Mouse (Mus musculus) intestine, embryonic 14.5 days (tissue): Measurements from ENCODE around the gene Uimc1. TPM values are rescaled to one million over a fixed set of nuclear protein-coding genes. Genes with fewer than 3 reads are reported as not detected.

Experiments used
- ATAC-seq: fragments of 200-750 bp; cut with Nextera tagmentation; replicated peaks from 2 replicates; pipeline ENCODE4 v1.8.0; 2017; ENCODE audit warnings: low read depth, moderate number of reproducible peaks, moderate TSS enrichment, moderate library complexity; ENCODE audit not compliant: low FRiP score, low TSS enrichment
- DNase-seq: peaks from one replicate; pipeline ENCODE4 v3.0.0-alpha.2; 2018; ENCODE audit warnings: low spot score
- H3K27ac ChIP-seq: fragments of 300-500 bp; sonication (generic); 2 replicates; pipeline ENCODE4 v1.5.1; 2014; ENCODE audit warnings: low read depth, mild to moderate bottlenecking, control low read depth
- H3K27me3 ChIP-seq: fragments of 300-500 bp; sonication (generic); replicated peaks from 2 replicates; pipeline ENCODE4 v1.6.1; 2014; ENCODE audit warnings: low read length, control low read depth; ENCODE audit not compliant: control insufficient read depth, insufficient read depth
- H3K36me3 ChIP-seq: fragments of 300-500 bp; sonication (generic); 2 replicates; pipeline ENCODE4 v1.6.1; 2014; ENCODE audit warnings: low read length, control low read depth; ENCODE audit not compliant: control insufficient read depth, insufficient read depth
- H3K4me1 ChIP-seq: fragments of 300-500 bp; sonication (generic); replicated peaks from 2 replicates; pipeline ENCODE4 v1.6.1; 2014; ENCODE audit warnings: low read length, control low read depth, mixed read lengths; ENCODE audit not compliant: control insufficient read depth, insufficient read depth
- H3K4me2 ChIP-seq: fragments of 300-500 bp; sonication (generic); 2 replicates; pipeline ENCODE4 v1.6.1; 2014; ENCODE audit warnings: low read length
- H3K4me3 ChIP-seq: fragments of 300-500 bp; sonication (generic); 2 replicates; pipeline ENCODE4 v1.5.1; 2014; ENCODE audit warnings: low read depth, low read length, control low read depth, mixed read lengths
- H3K9ac ChIP-seq: fragments of 300-500 bp; sonication (generic); 2 replicates; pipeline ENCODE4 v1.6.1; 2014; ENCODE audit warnings: mild to moderate bottlenecking, low read length
- H3K9me3 ChIP-seq: fragments of 300-500 bp; sonication (generic); 2 replicates; pipeline ENCODE4 v1.6.1; 2016; ENCODE audit warnings: low read length, control low read depth; ENCODE audit not compliant: control insufficient read depth
- WGBS: fragments of 180-500 bp; shearing (Covaris S2); extraction: QIAGEN DNeasy Blood & Tissue Kit; methylation state at CpG from one replicate; pipeline ENCODE4 v1.1.7; 2014; 5-methylcytosine and 5-hydroxymethylcytosine counted together
- polyA plus RNA-seq: library from polyadenylated mRNA; unstranded; fragments of >200 nt; fragmentation: Nextera tagmentation; extraction: Ambion mirVana; gene quantifications from 2 replicates; pipeline ENCODE4 v1.2.1, GENCODE M21; 2014

The Uimc1 gene
- polyA plus RNA-seq, 1 experiment from 2014 or later, result 23.8 TPM

DNA sequence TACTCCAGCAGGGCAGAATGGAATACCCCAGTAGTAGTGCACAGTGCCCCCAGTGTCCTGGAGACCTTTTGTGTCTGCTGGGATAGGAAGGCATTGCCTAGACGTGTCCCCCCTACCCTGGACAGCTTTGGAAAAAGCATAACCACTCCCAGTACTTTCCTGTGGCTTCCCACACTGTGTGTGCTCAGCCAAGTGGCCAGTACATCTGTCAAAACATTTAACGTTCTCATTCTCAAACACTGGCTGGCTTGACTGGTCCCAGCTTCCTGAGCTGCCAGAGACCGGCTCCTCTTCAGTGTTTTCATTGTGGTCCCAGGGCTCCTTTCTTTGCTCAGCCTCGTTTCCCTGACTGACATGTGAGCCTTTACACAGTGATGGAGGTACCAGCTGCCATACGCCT lies 24.5 kb downstream of the Uimc1 start:
- Histone ChIP-seq H3K4me1 (no peaks in the 10 kb centered on the region), H3K9me3 (no peaks in the 10 kb centered on the region), H3K27me3 (no peaks in the 10 kb centered on the region), H3K36me3 (peaks cover 38% of the 10 kb centered on the region), H3K4me3 (no peak overlapping the region), H3K27ac (no peak overlapping the region), H3K4me2 (no peak overlapping the region), H3K9ac (no peak overlapping the region)
- no peak for DNase-seq
- no peak for ATAC-seq
- 58% methylated on average over 5 of the region's 5 CpGs for WGBS

DNA sequence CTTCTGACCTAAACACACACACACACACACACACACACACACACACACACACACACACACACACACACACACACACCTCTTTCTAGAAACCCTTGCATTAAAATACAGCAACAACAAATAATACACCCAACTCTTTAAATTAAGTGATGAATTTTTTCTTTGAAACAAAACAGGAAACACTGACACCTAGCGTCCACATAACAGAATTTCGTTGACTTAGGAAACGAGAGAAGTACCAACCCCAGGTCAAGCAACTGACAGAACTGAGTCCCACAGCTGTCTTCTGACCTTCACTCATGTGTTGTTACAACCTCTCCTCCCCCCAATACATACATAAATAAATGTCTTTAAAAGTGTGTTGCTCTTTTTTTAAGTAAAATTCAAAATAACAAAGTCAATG lies 28.8 kb downstream of the Uimc1 start:
- Histone ChIP-seq H3K4me3 (no peak overlapping the region), H3K4me2 (no peak overlapping the region), H3K9ac (no peak overlapping the region), H3K4me1 (no peaks in the 10 kb centered on the region), H3K27me3 (no peaks in the 10 kb centered on the region), H3K9me3 (no peaks in the 10 kb centered on the region), H3K27ac (no peak overlapping the region), H3K36me3 (peaks cover 27% of the 10 kb centered on the region)
- 6% methylated on average over 3 of the region's 3 CpGs for WGBS
- DNase-seq (no peak), ATAC-seq (no peak)

DNA sequence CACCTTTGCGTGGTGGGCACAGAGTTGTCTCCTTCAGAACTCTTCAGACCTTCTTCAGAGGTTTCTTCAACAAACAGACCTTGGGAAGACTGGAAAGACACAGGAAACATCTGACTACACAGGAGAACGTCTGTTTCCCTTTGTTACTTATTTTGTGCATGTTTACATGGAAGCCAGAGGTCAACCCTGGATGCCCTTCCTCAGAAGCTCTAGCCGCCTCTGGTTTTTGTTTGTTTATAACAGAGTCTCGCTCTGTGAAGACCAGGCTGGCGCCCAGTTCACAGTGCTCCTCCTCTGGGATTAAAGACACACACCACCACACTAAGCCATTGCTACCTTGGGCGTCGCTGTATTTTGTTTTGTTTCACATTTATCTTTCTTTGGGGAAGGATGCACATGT lies 30.4 kb downstream of the Uimc1 start:
- ATAC-seq, result no peak
- Histone ChIP-seq H3K27me3 (no peaks in the 10 kb centered on the region), H3K4me3 (no peak overlapping the region), H3K36me3 (peaks cover 12% of the 10 kb centered on the region; the same call in 1 of the 2 replicates), H3K9ac (no peak overlapping the region), H3K4me2 (no peak overlapping the region), H3K4me1 (no peaks in the 10 kb centered on the region), H3K27ac (no peak overlapping the region; the same call in 1 of the 2 replicates), H3K9me3 (no peaks in the 10 kb centered on the region)
- no peak for DNase-seq
- 34% methylated on average over 7 of the region's 7 CpGs for WGBS

DNA sequence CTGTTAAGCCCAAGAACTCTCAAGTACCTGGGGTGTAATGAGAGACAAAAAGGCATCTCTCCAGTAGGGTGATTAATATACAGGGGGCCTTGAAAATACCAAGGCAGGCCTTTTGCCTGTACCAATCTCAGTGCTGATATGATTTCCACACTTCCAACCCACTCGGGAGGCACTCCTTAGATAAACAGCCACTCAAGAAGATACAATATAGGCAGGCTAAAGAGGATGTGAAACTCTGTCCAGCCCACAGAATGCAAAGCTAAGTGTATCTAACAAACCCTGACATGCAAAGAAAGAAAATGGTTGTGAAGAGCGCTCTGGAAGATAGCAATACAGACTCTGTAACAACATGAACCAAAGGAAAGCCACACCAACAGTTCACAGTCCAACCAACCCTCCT lies 36.8 kb downstream of the Uimc1 start:
- ATAC-seq (no peak), DNase-seq (no peak)
- no peaks in the 10 kb centered on the region for H3K27me3 ChIP-seq
- H3K4me2 ChIP-seq, result no peak overlapping the region
- no peak overlapping the region for H3K4me3 ChIP-seq
- peaks cover 4% of the 10 kb centered on the region; the same call in 1 of the 2 replicates for H3K36me3 ChIP-seq
- H3K9ac ChIP-seq, result no peak overlapping the region
- H3K9me3 ChIP-seq, result no peaks in the 10 kb centered on the region
- H3K4me1 ChIP-seq, result no peaks in the 10 kb centered on the region
- H3K27ac ChIP-seq, result no peak overlapping the region
- 79% methylated on average over 2 of the region's 2 CpGs for WGBS

DNA sequence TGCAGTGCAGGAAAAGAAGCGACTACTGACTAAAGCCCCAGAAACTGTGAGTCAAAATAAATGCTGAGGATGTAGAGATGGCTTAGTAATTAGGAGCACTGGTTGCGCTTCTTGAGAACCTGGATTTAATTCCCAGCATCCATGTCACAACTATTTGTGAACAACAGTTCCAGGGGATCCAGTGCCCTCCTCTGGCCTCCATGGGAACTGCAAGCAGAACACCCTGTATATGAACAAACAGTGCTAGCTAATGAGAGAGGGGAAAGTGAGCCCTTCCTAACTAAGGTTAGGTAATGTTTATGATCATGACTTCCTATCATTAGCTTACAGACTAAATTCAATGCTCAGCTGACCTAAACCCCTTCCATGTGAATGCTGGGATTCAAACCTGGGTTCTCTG lies 42.1 kb downstream of the Uimc1 start:
- no peaks in the 10 kb centered on the region for H3K9me3 ChIP-seq
- no peak overlapping the region for H3K27ac ChIP-seq
- H3K27me3 ChIP-seq, result no peaks in the 10 kb centered on the region
- no peak overlapping the region for H3K4me2 ChIP-seq
- no peak overlapping the region for H3K9ac ChIP-seq
- no peak for ATAC-seq
- 94% methylated on average over 2 of the region's 2 CpGs for WGBS
- H3K4me1 ChIP-seq, result no peaks in the 10 kb centered on the region
- H3K36me3 ChIP-seq, result peaks cover 18% of the 10 kb centered on the region
- DNase-seq, result no peak
- H3K4me3 ChIP-seq, result no peak overlapping the region

DNA sequence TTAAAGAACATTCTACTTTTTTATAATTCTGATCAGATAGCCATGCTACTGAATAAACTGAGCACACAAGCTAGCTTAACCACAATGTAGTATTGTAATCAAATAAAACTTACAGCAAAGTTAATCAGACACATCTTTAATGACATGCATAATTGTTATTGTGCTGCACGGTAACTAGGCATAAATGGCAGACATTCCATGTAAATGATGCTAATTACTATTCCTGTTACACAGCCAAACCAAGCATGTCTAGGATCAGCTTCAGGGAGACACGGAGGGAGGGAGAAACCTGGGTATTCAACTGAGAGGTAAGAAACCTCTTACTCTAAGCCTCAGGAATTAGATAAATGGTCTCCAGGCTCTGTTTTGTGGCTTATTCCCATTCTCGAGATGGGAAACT lies 52.4 kb downstream of the Uimc1 start:
- Histone ChIP-seq H3K9ac (no peak overlapping the region), H3K36me3 (peaks cover 13% of the 10 kb centered on the region), H3K9me3 (no peaks in the 10 kb centered on the region), H3K4me2 (no peak overlapping the region), H3K4me1 (no peaks in the 10 kb centered on the region), H3K4me3 (no peak overlapping the region), H3K27me3 (no peaks in the 10 kb centered on the region), H3K27ac (no peak overlapping the region)
- ATAC-seq (no peak), DNase-seq (no peak)
- WGBS, result 84% methylated on average over 3 of the region's 3 CpGs

DNA sequence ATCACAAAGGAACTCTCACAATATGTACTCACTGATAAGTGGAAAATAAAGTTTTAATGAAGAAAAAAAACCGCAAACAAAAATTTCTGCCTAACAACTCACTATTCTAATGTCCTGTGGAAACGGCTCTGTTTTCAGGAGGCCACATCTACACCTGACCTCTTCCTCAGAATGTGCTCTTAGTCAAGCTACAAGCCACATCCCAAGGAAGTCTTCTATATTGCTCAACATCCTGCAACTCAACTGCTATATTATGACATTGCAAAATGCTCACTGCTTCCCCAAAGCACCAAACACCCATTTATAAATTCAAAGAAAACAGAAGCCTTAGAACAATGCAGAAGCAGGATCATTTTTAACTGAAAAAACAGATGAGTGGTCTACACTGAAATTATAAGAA lies 60.1 kb downstream of the Uimc1 start:
- H3K27me3 ChIP-seq, result no peaks in the 10 kb centered on the region
- no peaks in the 10 kb centered on the region for H3K4me1 ChIP-seq
- no peak overlapping the region for H3K4me3 ChIP-seq
- no peak overlapping the region for H3K27ac ChIP-seq
- no peak overlapping the region for H3K4me2 ChIP-seq
- no peak for DNase-seq
- no peaks in the 10 kb centered on the region for H3K9me3 ChIP-seq
- WGBS, result 92% methylated on average over 2 of the region's 2 CpGs
- no peak for ATAC-seq
- peaks cover 9% of the 10 kb centered on the region for H3K36me3 ChIP-seq
- no peak overlapping the region for H3K9ac ChIP-seq

DNA sequence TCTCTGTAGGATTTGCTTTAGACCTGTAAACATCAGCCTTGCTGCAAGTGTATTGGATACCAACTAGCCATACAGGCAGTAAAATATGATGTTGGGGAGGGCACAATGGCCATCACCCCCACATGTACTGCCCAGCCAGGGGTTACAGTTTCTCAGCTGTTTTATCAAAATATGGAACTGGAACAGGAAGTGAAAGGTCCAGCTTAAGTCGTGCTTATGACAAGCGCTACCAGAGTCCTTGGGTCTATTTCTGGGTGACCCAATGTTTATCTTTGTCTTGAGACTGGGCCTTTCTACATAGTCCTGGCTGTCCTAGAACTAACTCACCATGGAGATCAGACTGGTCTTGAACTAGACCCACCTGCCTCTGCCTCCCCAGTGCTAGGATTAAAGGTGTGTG lies 75.9 kb downstream of the Uimc1 start:
- H3K4me1 ChIP-seq, result no peaks in the 10 kb centered on the region
- ATAC-seq (no peak), DNase-seq (no peak)
- H3K4me3 ChIP-seq, result no peak overlapping the region
- WGBS, result 88% methylated on average over 2 of the region's 2 CpGs
- peaks cover 14% of the 10 kb centered on the region for H3K36me3 ChIP-seq
- no peak overlapping the region for H3K27ac ChIP-seq
- no peak overlapping the region for H3K4me2 ChIP-seq
- H3K9me3 ChIP-seq, result no peaks in the 10 kb centered on the region
- H3K9ac ChIP-seq, result no peak overlapping the region
- no peaks in the 10 kb centered on the region for H3K27me3 ChIP-seq

DNA sequence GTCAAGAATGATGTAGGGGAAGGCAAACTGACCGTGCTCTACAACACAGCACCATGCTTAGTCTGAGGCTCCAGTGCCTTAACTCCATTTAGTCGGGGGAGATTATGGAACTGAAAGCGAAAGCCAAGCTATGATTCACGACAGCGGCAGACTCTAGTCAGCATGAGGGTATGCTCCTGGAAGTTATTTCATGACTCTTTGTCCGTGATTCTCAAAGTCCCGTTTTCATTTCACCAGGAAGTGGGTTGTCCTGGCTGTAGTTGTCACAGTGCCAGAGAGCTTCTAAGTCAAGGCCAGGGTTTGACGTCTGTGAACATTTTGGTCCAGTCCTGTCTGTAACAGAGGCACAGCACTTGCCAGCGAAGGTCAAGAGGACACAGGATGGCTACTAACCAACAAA lies 77.4 kb downstream of the Uimc1 start:
- 75% methylated on average over 9 of the region's 9 CpGs for WGBS
- ATAC-seq (no peak), DNase-seq (no peak)
- Histone ChIP-seq H3K4me3 (no peak overlapping the region), H3K4me1 (no peaks in the 10 kb centered on the region), H3K9ac (no peak overlapping the region), H3K27ac (no peak overlapping the region), H3K4me2 (no peak overlapping the region), H3K9me3 (no peaks in the 10 kb centered on the region), H3K36me3 (peaks cover 2% of the 10 kb centered on the region), H3K27me3 (no peaks in the 10 kb centered on the region)
